Mouse (Mus musculus) MEL (cell line): ENCODE data around the gene Mgat5. TPM values are rescaled to one million over a fixed set of nuclear protein-coding genes. Genes with fewer than 3 reads are reported as not detected.

ENCODE experiments used
- DNase-seq: peaks from one replicate; pipeline ENCODE4 v3.0.0; 2011; ENCODE audit warnings: low read depth, low spot score
- H3K27ac ChIP-seq: 2 replicates; pipeline ENCODE4 v1.5.1; 2012; ENCODE audit warnings: low read depth, mild to moderate bottlenecking, control low read depth, low read length, moderate library complexity; ENCODE audit not compliant: control insufficient read depth
- H3K27me3 ChIP-seq, 2 experiments: fragments of 150-350 bp in 1 of 2; sonication (generic) in 1 of 2; 2 replicates each; pipeline ENCODE4 v1.6.1; 2012; ENCODE audit warnings: low read length in 2 of 2, mild to moderate bottlenecking in 2 of 2, improper control_type of control experiment in 1 of 2, moderate library complexity in 1 of 2; ENCODE audit not compliant: insufficient read depth in 2 of 2, control insufficient read depth in 1 of 2
- H3K36me3 ChIP-seq, 2 experiments: 2 replicates each; pipeline ENCODE4 v1.6.1; 2012 to 2014; ENCODE audit warnings: low read length in 2 of 2, improper control_type of control experiment in 1 of 2, inconsistent platforms in 1 of 2, mild to moderate bottlenecking in 1 of 2; ENCODE audit not compliant: insufficient read depth in 2 of 2, control insufficient read depth in 1 of 2
- H3K4me1 ChIP-seq, 2 experiments: fragments of 150-350 bp in 1 of 2; sonication (generic) in 1 of 2; 2 replicates each; pipeline ENCODE4 v1.6.1; 2012; ENCODE audit warnings: low read length in 2 of 2, improper control_type of control experiment in 1 of 2, mild to moderate bottlenecking in 1 of 2; ENCODE audit not compliant: insufficient read depth in 2 of 2, control insufficient read depth in 1 of 2
- H3K4me3 ChIP-seq, 2 experiments: fragments of 150-350 bp in 1 of 2; sonication (generic) in 1 of 2; 2 replicates each; pipeline ENCODE4 v1.5.1; 2012; ENCODE audit warnings: low read depth in 2 of 2, low read length in 2 of 2, mild to moderate bottlenecking in 2 of 2, moderate library complexity in 2 of 2, control low read depth in 1 of 2, improper control_type of control experiment in 1 of 2; ENCODE audit not compliant: control insufficient read depth in 1 of 2, insufficient read depth in 1 of 2
- H3K79me2 ChIP-seq: 2 replicates; pipeline ENCODE4 v1.6.1; 2012; ENCODE audit warnings: mild to moderate bottlenecking, low read length, moderate library complexity; ENCODE audit not compliant: control insufficient read depth, poor library complexity, insufficient read depth
- H3K9ac ChIP-seq: 2 replicates; pipeline ENCODE4 v1.6.1; 2012; ENCODE audit warnings: low read depth, mild to moderate bottlenecking, control low read depth, low read length, moderate library complexity; ENCODE audit not compliant: control insufficient read depth, poor library complexity, severe bottlenecking
- H3K9me3 ChIP-seq: fragments of 150-350 bp; sonication (generic); replicated peaks from 2 replicates; pipeline ENCODE4 v1.6.1; 2012; ENCODE audit warnings: mild to moderate bottlenecking, low read length, improper control_type of control experiment, moderate library complexity; ENCODE audit not compliant: insufficient read depth
- BHLHE40 ChIP-seq: IDR thresholded peaks from 2 replicates; pipeline ENCODE4 v1.6.1; 2012; ENCODE audit warnings: low read depth, mild to moderate bottlenecking, inconsistent platforms, low read length, improper control_type of control experiment, borderline replicate concordance
- CHD1 ChIP-seq: IDR thresholded peaks from 2 replicates; pipeline ENCODE4 v1.6.1; 2012; ENCODE audit warnings: low read depth, mild to moderate bottlenecking, inconsistent platforms, low read length, improper control_type of control experiment
- CHD2 ChIP-seq: IDR thresholded peaks from 2 replicates; pipeline ENCODE4 v1.6.1; 2011; ENCODE audit warnings: low read length, improper control_type of control experiment
- CTCF ChIP-seq, 3 experiments: IDR thresholded peaks in 2 of 3; conservative IDR thresholded peaks in 1 of 3; 2 replicates each; pipeline ENCODE4 v1.5.1; 2011 to 2012; ENCODE audit warnings: low read length in 3 of 3, low read depth in 2 of 3, mild to moderate bottlenecking in 2 of 3, improper control_type of control experiment in 1 of 3, inconsistent platforms in 1 of 3, mixed read lengths in 1 of 3, moderate library complexity in 1 of 3; ENCODE audit not compliant: control insufficient read depth in 1 of 3, insufficient read depth in 1 of 3, poor library complexity in 1 of 3, severe bottlenecking in 1 of 3
- ELF1 ChIP-seq: IDR thresholded peaks from 2 replicates; pipeline ENCODE4 v1.6.1; 2014; ENCODE audit warnings: low read depth, mild to moderate bottlenecking, inconsistent platforms, low read length, improper control_type of control experiment, moderate library complexity
- GABPA ChIP-seq: IDR thresholded peaks from 2 replicates; pipeline ENCODE4 v1.6.1; 2012; ENCODE audit warnings: low read depth, mild to moderate bottlenecking, inconsistent platforms, low read length, improper control_type of control experiment, moderate library complexity
- GATA1 ChIP-seq: IDR thresholded peaks from 2 replicates; pipeline ENCODE4 v1.6.1; 2011; ENCODE audit warnings: low read depth, low read length, improper control_type of control experiment
- KAT2A ChIP-seq: conservative IDR thresholded peaks from 2 replicates; pipeline ENCODE4 v1.6.1; 2012; ENCODE audit warnings: low read depth, low read length, improper control_type of control experiment, inconsistent platforms
- MAZ ChIP-seq: IDR thresholded peaks from 2 replicates; pipeline ENCODE4 v1.6.1; 2012; ENCODE audit warnings: low read depth, mild to moderate bottlenecking, inconsistent platforms, low read length, improper control_type of control experiment
- MEF2A ChIP-seq: IDR thresholded peaks from 2 replicates; pipeline ENCODE4 v1.6.1; 2014; ENCODE audit warnings: low read depth, mild to moderate bottlenecking, inconsistent platforms, low read length, improper control_type of control experiment; ENCODE audit not compliant: poor library complexity, insufficient replicate concordance, severe bottlenecking; ENCODE audit errors: extremely low read depth
- MXI1 ChIP-seq: IDR thresholded peaks from 2 replicates; pipeline ENCODE4 v1.6.1; 2011; ENCODE audit warnings: mild to moderate bottlenecking, low read depth, low read length, improper control_type of control experiment
- MYB ChIP-seq: IDR thresholded peaks from 2 replicates; pipeline ENCODE4 v1.6.1; 2011; ENCODE audit warnings: mild to moderate bottlenecking, low read depth, low read length, improper control_type of control experiment
- MYC ChIP-seq: IDR thresholded peaks from 2 replicates; pipeline ENCODE4 v1.6.1; 2011; ENCODE audit warnings: low read depth, mild to moderate bottlenecking, low read length, improper control_type of control experiment, moderate library complexity
- NRF1 ChIP-seq: IDR thresholded peaks from 2 replicates; pipeline ENCODE4 v1.6.1; 2014; ENCODE audit warnings: low read depth, mild to moderate bottlenecking, inconsistent platforms, low read length, improper control_type of control experiment, moderate library complexity; ENCODE audit not compliant: poor library complexity, insufficient read depth, severe bottlenecking
- POLR2A ChIP-seq, 2 experiments: IDR thresholded peaks; 2 replicates each; pipeline ENCODE4 v1.6.1; 2011 to 2012; ENCODE audit warnings: low read length in 2 of 2, mild to moderate bottlenecking in 2 of 2, control low read depth in 1 of 2, improper control_type of control experiment in 1 of 2, low read depth in 1 of 2, moderate library complexity in 1 of 2; ENCODE audit not compliant: control insufficient read depth in 1 of 2, insufficient read depth in 1 of 2, poor library complexity in 1 of 2
- POLR2AphosphoS2 ChIP-seq: IDR thresholded peaks from 2 replicates; pipeline ENCODE4 v1.6.1; 2011; ENCODE audit warnings: low read length, improper control_type of control experiment
- POLR2AphosphoS5 ChIP-seq: IDR thresholded peaks from 2 replicates; pipeline ENCODE4 v1.6.1; 2012; ENCODE audit warnings: low read depth, borderline replicate concordance, mild to moderate bottlenecking, inconsistent platforms, low read length, moderate library complexity, mixed read lengths
- RAD21 ChIP-seq: IDR thresholded peaks from 2 replicates; pipeline ENCODE4 v1.6.1; 2011; ENCODE audit warnings: mild to moderate bottlenecking, low read depth, low read length, improper control_type of control experiment
- SIN3A ChIP-seq: IDR thresholded peaks from 2 replicates; pipeline ENCODE4 v1.6.1; 2012; ENCODE audit warnings: low read length, improper control_type of control experiment, inconsistent platforms
- SMC3 ChIP-seq: IDR thresholded peaks from 2 replicates; pipeline ENCODE4 v1.6.1; 2011; ENCODE audit warnings: low read depth, low read length, improper control_type of control experiment
- UBTF ChIP-seq: IDR thresholded peaks from 2 replicates; pipeline ENCODE4 v1.6.1; 2012; ENCODE audit warnings: low read depth, mild to moderate bottlenecking, inconsistent platforms, low read length, improper control_type of control experiment, moderate library complexity, borderline replicate concordance; ENCODE audit not compliant: insufficient read depth
- USF1 ChIP-seq: IDR thresholded peaks from 2 replicates; pipeline ENCODE4 v1.6.1; 2014; ENCODE audit warnings: low read depth, mild to moderate bottlenecking, inconsistent platforms, low read length, improper control_type of control experiment, moderate library complexity
- USF2 ChIP-seq, 2 experiments: IDR thresholded peaks; 2 replicates each; pipeline ENCODE4 v1.6.1; 2011 to 2012; ENCODE audit warnings: improper control_type of control experiment in 2 of 2, low read length in 2 of 2, borderline replicate concordance in 1 of 2, inconsistent platforms in 1 of 2, low read depth in 1 of 2, mild to moderate bottlenecking in 1 of 2; ENCODE audit not compliant: insufficient read depth in 1 of 2
- ZC3H11A ChIP-seq: IDR thresholded peaks from 2 replicates; pipeline ENCODE4 v1.6.1; 2012; ENCODE audit warnings: low read depth, mild to moderate bottlenecking, inconsistent platforms, low read length, improper control_type of control experiment
- polyA plus RNA-seq, 2 experiments: library from polyadenylated mRNA; stranded (reverse) in 1 of 2; unstranded in 1 of 2; fragments of >175 nt in 1 of 2; fragments of >200 nt in 1 of 2; gene quantifications; 2 replicates each; pipeline versions ENCODE4 v1.2.1 to v1.2.4; 2012; ENCODE audit warnings: low replicate concordance in 2 of 2, low read depth in 1 of 2; ENCODE audit not compliant: insufficient read length in 2 of 2, insufficient read depth in 1 of 2, missing spikeins in 1 of 2
- total RNA-seq: library from RNA; depleted of rRNA; stranded (reverse); fragments of 300-350 nt; gene quantifications from 2 replicates; pipeline ENCODE4 v1.2.3, GENCODE M21; 2012

The Mgat5 gene
- total and polyA plus RNA-seq, 3 experiments = 6.9 to 9.5 TPM; not detected in 1

- Histone ChIP-seq H3K27ac (no peak overlapping the region), H3K4me1 (no peaks in the 10 kb centered on the region), H3K79me2 (no peaks in the 10 kb centered on the region), H3K36me3 (no peaks in the 10 kb centered on the region)
- DNase-seq = peak; percentile 52
- TF ChIP-seq MXI1 (no peak), BHLHE40 (no peak), ELF1 (no peak), CHD1 (no peak), SIN3A (no peak), POLR2A (IDR thresholded peaks at IDR 0.05; ENCODE audit: control insufficient read depth in 1 of 2, insufficient read depth in 1 of 2, low read depth in 1 of 2, low read length in 2 of 2, poor library complexity in 1 of 2) (no peak), GATA1 (no peak), SMC3 (peak; percentile 79), KAT2A (no peak), POLR2AphosphoS5 (no peak), USF2 (IDR thresholded peaks at IDR 0.05; ENCODE audit: borderline replicate concordance in 1 of 2, insufficient read depth in 1 of 2, low read depth in 1 of 2, low read length in 2 of 2) (no peak), MYB (no peak), ZC3H11A (peak; percentile 51), NRF1 (no peak), USF1 (no peak), UBTF (no peak), RAD21 (peak; percentile 56), MYC (no peak), MAZ (no peak), GABPA (no peak), MEF2A (no peak), POLR2AphosphoS2 (no peak), CTCF (IDR thresholded peaks at IDR 0.05 in 2 of 3, conservative IDR thresholded peaks at IDR 0.05 in 1 of 3; ENCODE audit: control insufficient read depth in 1 of 3, insufficient read depth in 1 of 3, low read depth in 2 of 3, low read length in 3 of 3, poor library complexity in 1 of 3, severe bottlenecking in 1 of 3) (peak; percentile 46 to 63 (median 58)), CHD2 (no peak)
- TF ChIP-seq, all 39 proteins: peak for 4
- no peak overlapping the region for H3K4me3 ChIP-seq
- H3K27me3 ChIP-seq = no peaks in the 10 kb centered on the region
- H3K9ac ChIP-seq = no peak overlapping the region
- no peaks in the 10 kb centered on the region for H3K9me3 ChIP-seq
Observed at GRCm38 (mm10) chr1:127280256-127280655, 75.4 kb downstream of the Mgat5 start.
